Mouse (Mus musculus) liver, postnatal 0 days (tissue): ENCODE data around the gene Sec24b. TPM values are rescaled to one million over a fixed set of nuclear protein-coding genes. Genes with fewer than 3 reads are reported as not detected.

Experiments used
- ATAC-seq: fragments of 200-750 bp; cut with Nextera tagmentation; 2 replicates; pipeline ENCODE4 v1.8.0; 2017; ENCODE audit warnings: mild to moderate bottlenecking, moderate library complexity
- DNase-seq: peaks from one replicate; pipeline ENCODE4 v3.0.0-alpha.2; 2016
- H3K27ac ChIP-seq: fragments of 300-500 bp; sonication (generic); 2 replicates; pipeline ENCODE4 v1.5.1; 2014; ENCODE audit warnings: antibody characterized with exemption, moderate library complexity, mild to moderate bottlenecking, low read depth
- H3K27me3 ChIP-seq: fragments of 300-500 bp; sonication (generic); 2 replicates; pipeline ENCODE4 v1.6.1; 2014; ENCODE audit warnings: low read length, control low read depth, mixed read lengths; ENCODE audit not compliant: insufficient read depth
- H3K36me3 ChIP-seq: fragments of 300-500 bp; sonication (generic); replicated peaks from 2 replicates; pipeline ENCODE4 v1.6.1; 2014; ENCODE audit warnings: mild to moderate bottlenecking, control low read depth, low read length, moderate library complexity, mixed read lengths; ENCODE audit not compliant: insufficient read depth
- H3K4me1 ChIP-seq: fragments of 300-500 bp; sonication (generic); 2 replicates; pipeline ENCODE4 v1.6.1; 2014; ENCODE audit warnings: antibody characterized with exemption, mild to moderate bottlenecking, control low read depth; ENCODE audit not compliant: insufficient read depth
- H3K4me2 ChIP-seq: fragments of 300-500 bp; sonication (generic); 2 replicates; pipeline ENCODE4 v1.6.1; 2014; ENCODE audit warnings: low read depth, mild to moderate bottlenecking, low read length, moderate library complexity, mixed read lengths
- H3K4me3 ChIP-seq: fragments of 300-500 bp; sonication (generic); 2 replicates; pipeline ENCODE4 v1.5.1; 2014; ENCODE audit warnings: low read depth, low read length
- H3K9ac ChIP-seq: fragments of 300-500 bp; sonication (generic); replicated peaks from 2 replicates; pipeline ENCODE4 v1.6.1; 2014; ENCODE audit warnings: mild to moderate bottlenecking, moderate library complexity
- H3K9me3 ChIP-seq: fragments of 300-500 bp; sonication (generic); 2 replicates; pipeline ENCODE4 v1.6.1; 2016; ENCODE audit warnings: mild to moderate bottlenecking, control low read depth, low read length, mixed read lengths
- CTCF ChIP-seq: sonication (generic); IDR thresholded peaks from 2 replicates; pipeline ENCODE4 v1.5.1; 2016; ENCODE audit warnings: antibody characterized with exemption, low read depth
- EP300 ChIP-seq: IDR thresholded peaks from 2 replicates; pipeline ENCODE4 v1.6.1; 2016; ENCODE audit warnings: antibody characterized with exemption, low read depth, mild to moderate bottlenecking
- WGBS: fragments of 180-500 bp; shearing (Covaris S2); extraction: QIAGEN DNeasy Blood & Tissue Kit; methylation state at CpG from one replicate; pipeline ENCODE4 v1.1.7; 2014; ENCODE audit not compliant: insufficient replicate concordance; 5-methylcytosine and 5-hydroxymethylcytosine counted together
- polyA plus RNA-seq: library from polyadenylated mRNA; unstranded; fragments of >200 nt; fragmentation: Nextera tagmentation; extraction: Ambion mirVana; gene quantifications from 2 replicates; pipeline ENCODE4 v1.2.1, GENCODE M21; 2015

Sec24b gene
- polyA plus RNA-seq, 1 experiment from 2014 or later: 5.4 TPM

DNA sequence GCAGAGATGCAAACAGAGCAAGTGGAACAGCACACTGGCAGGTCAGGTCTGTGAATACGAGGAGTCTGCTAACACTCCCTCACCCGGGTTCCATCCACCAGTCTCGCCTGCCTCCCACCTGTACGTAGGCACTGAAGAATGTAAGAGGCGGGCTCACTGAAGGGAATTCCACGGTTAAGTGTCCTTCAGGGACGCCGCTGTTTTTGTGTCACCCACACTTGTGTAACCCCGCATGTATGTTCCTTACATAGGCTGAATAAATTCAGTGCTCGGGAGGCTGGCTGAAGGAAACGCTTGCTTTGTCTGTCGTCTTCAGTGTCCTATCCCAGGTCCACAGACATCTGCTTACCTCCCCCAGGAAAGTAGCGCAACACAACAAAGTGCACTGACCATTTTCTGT, 74.1 kb downstream of the Sec24b start:
- Histone ChIP-seq H3K4me1 (no peaks in the 10 kb centered on the region), H3K27me3 (no peaks in the 10 kb centered on the region), H3K36me3 (peaks cover 70% of the 10 kb centered on the region), H3K9me3 (no peaks in the 10 kb centered on the region), H3K27ac (no peak overlapping the region), H3K4me2 (no peak overlapping the region), H3K9ac (no peak overlapping the region), H3K4me3 (no peak overlapping the region)
- 93% methylated on average over 13 of the region's 13 CpGs for WGBS
- ATAC-seq (no peak), DNase-seq (no peak)
- TF ChIP-seq CTCF (no peak), EP300 (no peak)

DNA sequence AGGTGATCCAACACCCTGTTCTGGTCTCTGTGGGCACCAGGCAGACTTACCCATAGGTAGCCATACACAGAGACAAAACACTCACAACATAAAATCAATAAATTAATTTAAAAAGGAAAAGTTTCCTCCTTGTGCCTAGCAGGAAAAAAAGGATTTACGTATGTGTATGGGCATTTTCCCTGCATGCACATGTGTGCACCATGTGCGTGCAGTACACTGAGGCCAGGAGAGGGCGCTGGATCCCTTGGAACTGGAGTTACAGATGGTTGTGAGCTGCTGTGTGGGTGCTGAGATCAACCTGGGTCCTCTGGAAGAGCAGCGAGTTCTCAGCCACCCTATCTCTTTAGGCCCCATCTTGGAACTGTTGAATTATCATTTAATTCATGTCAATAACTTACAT, 76.0 kb downstream of the Sec24b start:
- peaks cover 63% of the 10 kb centered on the region for H3K36me3 ChIP-seq
- 83% methylated on average over 4 of the region's 4 CpGs for WGBS

DNA sequence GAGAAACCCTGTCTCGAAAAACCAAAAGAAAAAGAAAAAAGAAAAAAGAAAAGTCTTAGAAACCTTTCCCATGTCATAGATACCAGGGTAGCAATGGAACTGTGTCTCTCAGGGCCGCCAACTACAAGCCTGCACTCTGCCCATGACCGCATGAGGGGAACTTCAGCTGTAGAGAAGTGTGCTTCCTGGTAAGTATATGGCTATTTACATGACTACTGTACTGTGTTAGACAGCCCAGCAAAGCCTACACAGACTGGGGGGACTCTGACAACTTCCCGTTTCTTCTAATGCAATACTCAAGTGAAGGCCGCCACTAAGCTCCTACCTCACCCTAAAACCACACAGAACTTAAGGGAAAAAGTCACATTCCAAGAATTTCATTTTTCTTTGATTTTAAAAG, 76.6 kb downstream of the Sec24b start:
- H3K4me3 ChIP-seq: no peak overlapping the region
- no peaks in the 10 kb centered on the region for H3K27me3 ChIP-seq
- no peak for DNase-seq
- no peak for ATAC-seq
- H3K9ac ChIP-seq: no peak overlapping the region
- peaks cover 57% of the 10 kb centered on the region for H3K36me3 ChIP-seq
- no peaks in the 10 kb centered on the region for H3K4me1 ChIP-seq
- 72% methylated on average over 5 of the region's 5 CpGs for WGBS
- H3K27ac ChIP-seq: no peak overlapping the region
- no peak for TF ChIP-seq CTCF
- no peak for TF ChIP-seq EP300
- no peak overlapping the region for H3K4me2 ChIP-seq
- H3K9me3 ChIP-seq: no peaks in the 10 kb centered on the region

More for the DNA sequence above, 76.0 kb downstream of the Sec24b start:
- no peak overlapping the region for H3K4me2 ChIP-seq
- ATAC-seq: no peak
- no peaks in the 10 kb centered on the region for H3K4me1 ChIP-seq
- TF ChIP-seq CTCF (peak; percentile 38), EP300 (no peak)
- no peaks in the 10 kb centered on the region for H3K9me3 ChIP-seq
- H3K4me3 ChIP-seq: no peak overlapping the region
- H3K27ac ChIP-seq: no peak overlapping the region
- no peak for DNase-seq
- H3K27me3 ChIP-seq: no peaks in the 10 kb centered on the region
- H3K9ac ChIP-seq: no peak overlapping the region

DNA sequence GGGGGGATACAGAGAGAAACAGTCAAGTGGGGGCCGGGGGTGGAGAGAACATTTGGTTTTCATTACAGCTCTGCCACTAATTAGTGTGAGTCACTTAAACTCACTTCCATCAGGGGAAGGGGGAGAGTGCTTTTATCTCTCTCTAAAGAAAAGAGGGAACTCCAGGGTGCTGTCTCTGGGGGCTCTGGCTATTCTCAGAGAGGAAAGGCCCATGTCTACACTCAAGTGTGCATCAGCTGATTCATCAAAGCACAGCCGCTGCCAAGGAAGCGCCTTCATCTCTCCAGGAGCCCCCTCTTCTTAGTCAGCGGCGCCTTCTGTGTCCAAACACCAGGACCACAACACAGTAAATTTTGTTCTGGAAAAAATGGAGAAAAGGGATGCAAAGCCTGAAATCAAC, 79.1 kb downstream of the Sec24b start:
- no peak for ATAC-seq
- no peak overlapping the region for H3K27ac ChIP-seq

DNA sequence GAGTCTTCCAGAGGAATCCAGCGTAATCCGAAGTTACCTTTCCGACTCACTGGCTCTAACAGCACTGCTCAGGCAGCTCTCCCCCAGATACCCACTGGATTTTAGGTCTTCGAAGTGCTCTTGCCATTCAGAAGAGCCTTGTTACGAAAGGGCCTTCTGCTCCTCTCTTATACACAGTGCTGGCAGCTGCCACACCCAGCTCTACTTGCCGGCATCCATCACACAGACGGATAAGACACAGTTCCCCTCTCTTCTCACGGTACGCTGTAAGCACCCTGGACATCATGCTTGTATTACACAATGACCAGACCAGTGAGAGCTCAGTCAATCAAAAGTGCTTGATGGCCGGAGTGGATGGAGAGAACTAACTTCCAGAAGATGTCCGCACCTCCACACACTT, 79.6 kb downstream of the Sec24b start:
- H3K4me3 ChIP-seq: no peak overlapping the region
- no peak overlapping the region for H3K27ac ChIP-seq
- TF ChIP-seq EP300 (no peak), CTCF (no peak)
- H3K36me3 ChIP-seq: peaks cover 28% of the 10 kb centered on the region
- DNase-seq (no peak), ATAC-seq (no peak)
- H3K4me1 ChIP-seq: no peaks in the 10 kb centered on the region
- no peaks in the 10 kb centered on the region for H3K27me3 ChIP-seq
- no peaks in the 10 kb centered on the region for H3K9me3 ChIP-seq
- WGBS: 90% methylated on average over 11 of the region's 11 CpGs
- H3K9ac ChIP-seq: no peak overlapping the region
- no peak overlapping the region for H3K4me2 ChIP-seq

More for the DNA sequence above, 79.1 kb downstream of the Sec24b start:
- H3K4me1 ChIP-seq: no peaks in the 10 kb centered on the region
- TF ChIP-seq CTCF (no peak), EP300 (no peak)
- no peaks in the 10 kb centered on the region for H3K27me3 ChIP-seq
- no peak for DNase-seq
- H3K9me3 ChIP-seq: no peaks in the 10 kb centered on the region
- 87% methylated on average over 5 of the region's 5 CpGs for WGBS
- H3K4me3 ChIP-seq: no peak overlapping the region
- H3K4me2 ChIP-seq: no peak overlapping the region
- H3K36me3 ChIP-seq: peaks cover 32% of the 10 kb centered on the region
- H3K9ac ChIP-seq: no peak overlapping the region

DNA sequence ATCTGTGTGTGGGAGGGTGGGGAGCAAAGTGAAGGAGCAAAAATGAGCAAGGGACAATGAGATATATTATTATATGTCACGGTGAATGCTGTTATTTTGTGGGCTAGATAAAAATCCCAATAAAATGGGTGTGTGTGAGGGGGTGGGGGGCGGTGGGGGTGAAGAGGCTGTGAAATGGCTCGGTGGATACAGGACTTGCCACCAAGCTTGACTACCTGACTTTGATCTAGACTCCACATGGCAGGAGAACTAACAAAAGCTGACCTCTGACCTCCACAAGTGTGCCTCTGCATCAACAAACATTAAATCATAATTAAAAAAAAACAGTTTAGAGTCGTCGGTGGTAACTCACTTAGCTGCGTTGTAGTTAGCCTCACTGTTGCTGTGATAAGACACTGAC, 81.8 kb downstream of the Sec24b start:
- ATAC-seq: no peak
- 38% methylated on average over 6 of the region's 6 CpGs for WGBS
- no peak overlapping the region for H3K27ac ChIP-seq
- no peak overlapping the region for H3K9ac ChIP-seq
- no peak overlapping the region for H3K4me3 ChIP-seq
- no peak for DNase-seq
- H3K36me3 ChIP-seq: peaks cover 19% of the 10 kb centered on the region
- no peaks in the 10 kb centered on the region for H3K9me3 ChIP-seq
- no peaks in the 10 kb centered on the region for H3K27me3 ChIP-seq
- no peak overlapping the region for H3K4me2 ChIP-seq
- no peak for TF ChIP-seq EP300
- H3K4me1 ChIP-seq: no peaks in the 10 kb centered on the region

DNA sequence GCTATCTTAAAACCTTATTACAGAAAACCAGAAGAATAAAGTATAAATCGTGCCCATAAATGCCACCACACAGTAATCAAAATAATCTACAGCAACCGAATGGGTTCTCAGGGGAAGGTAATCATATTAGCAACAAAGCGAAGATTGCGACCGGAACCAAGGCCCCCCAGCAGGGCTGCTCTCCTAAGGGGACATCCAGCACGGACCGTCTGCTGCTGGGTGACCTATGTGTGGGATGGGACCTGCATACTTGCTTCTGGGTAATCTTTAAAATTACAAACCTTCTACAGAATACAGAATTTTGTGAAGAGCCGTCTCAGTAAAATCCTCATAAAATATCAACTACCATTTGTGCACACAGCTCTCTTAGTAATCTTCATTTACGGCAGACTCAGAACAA, 82.6 kb downstream of the Sec24b start:
- ATAC-seq: no peak
- no peak overlapping the region for H3K4me2 ChIP-seq
- no peak overlapping the region for H3K9ac ChIP-seq
- H3K27me3 ChIP-seq: no peaks in the 10 kb centered on the region
- no peak for DNase-seq
- H3K4me1 ChIP-seq: no peaks in the 10 kb centered on the region
- no peaks in the 10 kb centered on the region for H3K9me3 ChIP-seq
- H3K27ac ChIP-seq: no peak overlapping the region
- no peak overlapping the region for H3K4me3 ChIP-seq
- H3K36me3 ChIP-seq: peaks cover 16% of the 10 kb centered on the region
- 85% methylated on average over 9 of the region's 9 CpGs for WGBS
- TF ChIP-seq EP300 (no peak), CTCF (no peak)
